Mouse (Mus musculus): ENCODE measurements around the gene Pgs1.

The Pgs1 gene

DNA sequence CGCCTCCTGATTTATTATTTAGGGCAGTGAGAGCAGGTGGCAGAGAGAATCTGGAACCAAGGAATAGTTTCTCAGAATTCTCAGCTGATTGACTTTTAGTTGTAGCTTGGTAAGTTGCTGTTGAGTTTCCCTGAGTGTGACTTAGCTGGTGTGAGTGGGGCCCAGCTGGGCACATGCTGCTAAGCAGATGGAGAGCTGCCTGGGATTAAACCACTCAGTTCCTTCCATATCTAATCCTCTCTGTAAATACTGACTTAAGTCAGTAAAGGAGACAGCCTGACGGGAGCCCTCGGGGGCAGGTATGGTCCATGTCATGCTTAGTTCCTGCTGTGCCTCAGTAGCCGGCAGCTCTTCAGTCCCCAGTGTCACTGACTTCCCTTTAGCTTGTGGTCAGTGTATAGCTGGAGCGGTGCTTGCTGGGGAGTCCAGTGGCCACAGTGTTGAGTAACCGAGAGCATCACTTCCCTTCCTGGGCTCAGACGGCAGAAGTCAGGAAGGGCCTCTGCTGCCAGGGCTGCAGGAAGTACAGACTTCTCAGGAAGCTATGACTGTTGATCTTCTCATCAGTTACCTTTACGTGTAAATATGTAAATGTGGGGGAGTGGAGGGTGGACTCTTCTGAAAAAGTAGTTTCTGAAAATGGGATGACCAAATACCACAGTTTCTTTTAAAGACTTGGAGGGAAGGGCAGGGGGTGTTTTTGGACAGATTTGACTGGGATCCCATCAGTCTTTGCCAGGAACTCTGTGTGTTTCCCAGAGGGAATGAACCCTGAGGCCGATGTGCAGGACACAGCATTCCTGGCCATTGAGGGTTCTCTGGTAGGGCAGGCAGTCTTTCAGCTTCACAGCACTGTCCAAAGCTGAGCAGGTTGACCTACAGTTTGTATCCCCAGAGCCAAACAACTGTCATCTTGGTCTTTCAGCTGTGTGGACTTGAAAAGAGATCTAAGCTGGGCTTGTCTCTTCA, 5.7 kb downstream of the Pgs1 start:
- Histone ChIP-seq H3K4me3 (replicated peaks; ENCODE audit: low read length) (no peak overlapping the region), H3K9me3 (ENCODE audit: low read length) (no peaks in the 10 kb centered on the region), H3K27me3 (ENCODE audit: insufficient read depth, low read length) (no peaks in the 10 kb centered on the region), H3K36me3 (ENCODE audit: insufficient read depth, low read length) (peaks cover 44% of the 10 kb centered on the region), H3K4me1 (replicated peaks; ENCODE audit: low read depth, low read length) (peaks cover 96% of the 10 kb centered on the region)
- TF ChIP-seq NANOG (IDR thresholded peaks at IDR 0.05; ENCODE audit: borderline replicate concordance, low read length) (no peak), POU5F1 (IDR thresholded peaks at IDR 0.05; ENCODE audit: borderline replicate concordance, low read length) (no peak), CTCF (conservative IDR thresholded peaks at IDR 0.05; ENCODE audit: low read length) (no peak)

GRCm38 (mm10) chr11:117993190-117994175, 7.4 kb downstream of the Pgs1 start:
- H3K36me3 ChIP-seq (ENCODE audit: insufficient read depth, low read length): peaks cover 59% of the 10 kb centered on the region
- H3K9me3 ChIP-seq (ENCODE audit: low read length): no peaks in the 10 kb centered on the region
- no peaks in the 10 kb centered on the region for H3K27me3 ChIP-seq (ENCODE audit: insufficient read depth, low read length)
- H3K4me1 ChIP-seq (replicated peaks; ENCODE audit: low read depth, low read length): peaks cover 99% of the 10 kb centered on the region
- TF ChIP-seq NANOG (IDR thresholded peaks at IDR 0.05; ENCODE audit: borderline replicate concordance, low read length) (no peak), POU5F1 (IDR thresholded peaks at IDR 0.05; ENCODE audit: borderline replicate concordance, low read length) (no peak), CTCF (conservative IDR thresholded peaks at IDR 0.05; ENCODE audit: low read length) (no peak)
- H3K4me3 ChIP-seq (replicated peaks; ENCODE audit: low read length): peak overlapping the region; percentile 50

GRCm38 (mm10) chr11:117994250-117995057, 8.4 kb downstream of the Pgs1 start:
- Histone ChIP-seq H3K27me3 (ENCODE audit: insufficient read depth, low read length) (no peaks in the 10 kb centered on the region), H3K36me3 (ENCODE audit: insufficient read depth, low read length) (peaks cover 69% of the 10 kb centered on the region), H3K9me3 (ENCODE audit: low read length) (no peaks in the 10 kb centered on the region), H3K4me1 (replicated peaks; ENCODE audit: low read depth, low read length) (peaks cover 99% of the 10 kb centered on the region), H3K4me3 (replicated peaks; ENCODE audit: low read length) (peak overlapping the region; percentile 52; the same call in 1 of the 2 replicates)
- no peak for TF ChIP-seq POU5F1 (IDR thresholded peaks at IDR 0.05; ENCODE audit: borderline replicate concordance, low read length)
- TF ChIP-seq NANOG (IDR thresholded peaks at IDR 0.05; ENCODE audit: borderline replicate concordance, low read length): no peak
- TF ChIP-seq CTCF (conservative IDR thresholded peaks at IDR 0.05; ENCODE audit: low read length): no peak

- TF ChIP-seq NANOG (IDR thresholded peaks at IDR 0.05; ENCODE audit: borderline replicate concordance, low read length): no peak
- TF ChIP-seq POU5F1 (IDR thresholded peaks at IDR 0.05; ENCODE audit: borderline replicate concordance, low read length): no peak
- TF ChIP-seq CTCF (conservative IDR thresholded peaks at IDR 0.05; ENCODE audit: low read length): no peak
- no peaks in the 10 kb centered on the region for H3K27me3 ChIP-seq (ENCODE audit: insufficient read depth, low read length)
Measured at GRCm38 (mm10) chr11:117995255-117995654, 9.2 kb downstream of the Pgs1 start.

GRCm38 (mm10) chr11:117995661-117996060, 9.6 kb downstream of the Pgs1 start:
- no peak for TF ChIP-seq POU5F1 (IDR thresholded peaks at IDR 0.05; ENCODE audit: borderline replicate concordance, low read length)
- no peak for TF ChIP-seq NANOG (IDR thresholded peaks at IDR 0.05; ENCODE audit: borderline replicate concordance, low read length)
- no peak for TF ChIP-seq CTCF (conservative IDR thresholded peaks at IDR 0.05; ENCODE audit: low read length)
- H3K4me1 ChIP-seq (replicated peaks; ENCODE audit: low read depth, low read length): peaks cover 99% of the 10 kb centered on the region
- H3K4me3 ChIP-seq (replicated peaks; ENCODE audit: low read length): peak overlapping the region; percentile 52; the same call in 1 of the 2 replicates
- H3K36me3 ChIP-seq (ENCODE audit: insufficient read depth, low read length): peaks cover 81% of the 10 kb centered on the region
- no peaks in the 10 kb centered on the region for H3K27me3 ChIP-seq (ENCODE audit: insufficient read depth, low read length)
- H3K9me3 ChIP-seq (ENCODE audit: low read length): no peaks in the 10 kb centered on the region

More at GRCm38 (mm10) chr11:117995255-117995654, 9.2 kb downstream of the Pgs1 start:
- Histone ChIP-seq H3K4me1 (replicated peaks; ENCODE audit: low read depth, low read length) (peaks cover 99% of the 10 kb centered on the region), H3K9me3 (ENCODE audit: low read length) (no peaks in the 10 kb centered on the region), H3K36me3 (ENCODE audit: insufficient read depth, low read length) (peaks cover 77% of the 10 kb centered on the region), H3K4me3 (replicated peaks; ENCODE audit: low read length) (peak overlapping the region; percentile 52; the same call in 1 of the 2 replicates)

DNA sequence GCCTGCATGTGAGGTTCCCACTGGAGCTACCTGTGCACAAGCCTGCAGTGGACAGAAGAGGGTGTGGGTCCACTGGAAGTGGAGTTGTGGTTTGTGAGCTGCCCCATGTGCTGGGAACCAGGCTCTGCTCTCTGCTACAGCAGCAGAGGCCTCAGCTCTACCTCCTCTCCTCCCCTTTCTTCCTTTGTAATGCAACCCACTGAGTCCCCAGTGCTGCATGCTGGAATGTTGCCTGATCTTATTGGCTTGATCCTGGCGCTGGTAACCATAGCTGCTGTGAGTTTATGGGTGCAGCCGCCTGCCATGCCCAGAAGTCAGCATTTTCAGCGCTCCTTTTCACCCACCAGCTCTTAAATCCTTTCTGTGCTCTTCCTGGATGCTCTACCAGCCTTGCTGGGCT, 10.0 kb downstream of the Pgs1 start:
- Histone ChIP-seq H3K4me1 (replicated peaks; ENCODE audit: low read depth, low read length) (peaks cover 99% of the 10 kb centered on the region), H3K36me3 (ENCODE audit: insufficient read depth, low read length) (peaks cover 85% of the 10 kb centered on the region), H3K4me3 (replicated peaks; ENCODE audit: low read length) (peak overlapping the region; percentile 52; the same call in 1 of the 2 replicates), H3K9me3 (ENCODE audit: low read length) (no peaks in the 10 kb centered on the region), H3K27me3 (ENCODE audit: insufficient read depth, low read length) (no peaks in the 10 kb centered on the region)
- TF ChIP-seq NANOG (IDR thresholded peaks at IDR 0.05; ENCODE audit: borderline replicate concordance, low read length): no peak
- TF ChIP-seq POU5F1 (IDR thresholded peaks at IDR 0.05; ENCODE audit: borderline replicate concordance, low read length): peak; percentile 62

GRCm38 (mm10) chr11:117997085-117997484, 11.0 kb downstream of the Pgs1 start:
- H3K4me1 ChIP-seq (replicated peaks; ENCODE audit: low read depth, low read length): peaks cover 99% of the 10 kb centered on the region
- TF ChIP-seq CTCF (conservative IDR thresholded peaks at IDR 0.05; ENCODE audit: low read length) (no peak), NANOG (IDR thresholded peaks at IDR 0.05; ENCODE audit: borderline replicate concordance, low read length) (no peak), POU5F1 (IDR thresholded peaks at IDR 0.05; ENCODE audit: borderline replicate concordance, low read length) (no peak)

More at GRCm38 (mm10) chr11:117997085-117997484, 11.0 kb downstream of the Pgs1 start:
- Histone ChIP-seq H3K9me3 (ENCODE audit: low read length) (no peaks in the 10 kb centered on the region), H3K36me3 (ENCODE audit: insufficient read depth, low read length) (peaks cover 88% of the 10 kb centered on the region), H3K27me3 (ENCODE audit: insufficient read depth, low read length) (no peaks in the 10 kb centered on the region), H3K4me3 (replicated peaks; ENCODE audit: low read length) (no peak overlapping the region)

Measured in E14TG2a.4 (cell line).